Mouse (Mus musculus) layer of hippocampus, postnatal 36 days (tissue): ENCODE measurements at regions not wholly inside any gene's neighbourhood (a gene's known extent, or its start where the extent isn't known, plus 50 kb on each side); places are given as distances from the start of the nearest gene placed in this dataset.
A peak's percentile ranks its signal among the peaks of the same experiment; 100 is the strongest.

Experiments used
- DNase-seq, 2 experiments: peaks; one replicate each; pipeline ENCODE4 v3.0.0; 2022

DNA sequence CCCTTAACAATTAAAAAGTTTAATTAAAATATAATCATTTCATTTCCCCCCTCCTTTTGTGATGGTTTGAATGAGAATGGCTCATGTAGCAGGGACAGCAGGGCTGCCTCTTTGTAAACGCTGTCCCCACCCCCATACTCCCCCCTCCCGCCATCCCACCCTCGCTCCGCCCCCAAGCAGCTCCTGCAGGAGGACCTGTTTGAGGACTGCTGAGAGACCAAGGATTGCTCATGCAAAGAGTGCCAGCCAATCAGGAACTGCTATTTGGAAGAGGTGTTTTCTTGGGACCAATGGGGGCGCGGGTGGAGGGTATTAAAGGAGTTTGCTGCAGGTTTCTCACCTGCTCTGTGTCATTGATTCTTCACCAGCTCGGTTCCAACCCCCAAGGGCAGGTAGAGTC lies 154.6 kb downstream of the Dusp6 start:
- no peak for DNase-seq

GRCm38 (mm10) chr10:99418497-99418896 lies 155.5 kb downstream of the Dusp6 start:
- DNase-seq = no peak

- DNase-seq = no peak
These were observed 156.5 kb downstream of the Dusp6 start for GRCm38 (mm10) chr10:99419532-99419931.

DNA sequence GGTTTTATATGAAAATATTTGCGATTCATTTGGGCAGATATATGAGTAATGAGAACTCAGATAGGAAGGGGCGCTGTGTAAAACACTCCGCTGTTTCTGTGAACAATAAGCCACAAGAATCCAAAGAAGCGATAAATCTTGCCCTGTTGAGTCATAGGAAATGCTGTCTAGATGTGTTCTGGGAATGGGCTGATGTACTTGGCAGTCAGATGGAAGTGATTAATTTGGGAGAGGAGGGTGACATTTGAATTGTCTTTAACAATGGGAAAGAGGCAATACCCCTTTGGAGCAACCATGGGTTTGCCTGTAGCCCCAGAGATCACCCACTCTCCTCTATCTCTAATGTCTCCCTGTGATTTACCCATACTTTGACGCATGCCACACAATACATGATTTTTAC lies 160.4 kb downstream of the Dusp6 start:
- DNase-seq = no peak

DNA sequence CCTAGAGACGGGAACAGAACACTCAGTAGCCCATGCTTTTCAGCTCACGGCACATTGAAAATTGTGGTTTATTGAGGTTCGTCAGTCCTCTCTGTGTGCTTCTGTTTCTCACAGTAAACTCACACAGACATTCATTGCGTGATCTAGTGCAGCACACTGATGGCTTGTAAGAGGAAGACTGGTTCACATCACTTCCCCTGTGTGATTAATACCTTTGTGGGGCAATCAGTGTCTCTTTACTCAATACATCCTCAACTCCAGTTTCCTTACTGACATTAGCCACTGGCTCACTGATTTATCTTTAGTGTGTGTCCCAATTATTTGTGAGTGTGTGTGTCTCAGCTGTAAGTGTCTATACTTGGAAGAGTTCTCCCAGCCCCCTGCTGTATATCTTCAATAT lies 162.2 kb downstream of the Dusp6 start:
- no peak for DNase-seq

GRCm38 (mm10) chr10:99430175-99430574 lies 167.1 kb downstream of the Dusp6 start:
- DNase-seq = no peak

GRCm38 (mm10) chr10:99430669-99431561 lies 167.9 kb downstream of the Dusp6 start:
- no peak for DNase-seq

DNA sequence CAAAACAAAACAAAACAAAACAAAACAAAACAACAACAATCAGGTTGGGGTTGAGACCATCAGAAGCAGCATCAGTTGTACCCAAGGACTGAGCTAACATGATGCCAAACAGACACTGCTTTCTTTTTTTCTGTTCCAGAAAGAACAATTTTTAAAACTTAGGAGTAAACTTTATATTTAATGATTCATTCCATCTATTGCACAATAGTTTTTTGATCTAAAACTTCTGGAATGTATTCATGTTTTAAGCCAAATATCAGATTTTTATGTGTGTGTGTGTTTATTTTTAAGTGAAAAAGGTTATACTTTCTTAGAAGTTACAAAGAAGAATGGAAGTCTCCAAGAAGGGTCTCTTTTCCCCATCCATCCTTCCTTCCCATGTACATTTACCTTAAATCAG lies 174.0 kb downstream of the Dusp6 start:
- DNase-seq = no peak

DNA sequence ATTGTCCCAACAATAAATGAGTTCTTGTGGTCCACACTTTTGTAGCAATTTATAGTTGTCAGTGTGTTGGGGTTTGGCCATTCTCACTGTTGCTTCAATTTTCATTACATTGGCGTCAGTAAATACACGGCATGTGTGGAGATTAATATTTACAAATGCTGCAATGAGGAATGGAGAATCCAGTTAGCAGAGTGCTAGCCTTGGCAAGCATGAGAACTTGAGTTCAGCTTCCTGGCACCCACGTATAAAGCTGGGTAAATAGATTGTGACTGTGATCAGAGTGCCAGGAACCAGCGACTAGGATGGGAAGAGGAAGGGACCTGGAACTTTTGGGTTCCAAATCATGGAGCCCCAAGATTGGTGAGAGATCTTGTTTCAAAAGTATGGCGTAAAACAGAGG lies 177.1 kb downstream of the Dusp6 start:
- no peak for DNase-seq

DNA sequence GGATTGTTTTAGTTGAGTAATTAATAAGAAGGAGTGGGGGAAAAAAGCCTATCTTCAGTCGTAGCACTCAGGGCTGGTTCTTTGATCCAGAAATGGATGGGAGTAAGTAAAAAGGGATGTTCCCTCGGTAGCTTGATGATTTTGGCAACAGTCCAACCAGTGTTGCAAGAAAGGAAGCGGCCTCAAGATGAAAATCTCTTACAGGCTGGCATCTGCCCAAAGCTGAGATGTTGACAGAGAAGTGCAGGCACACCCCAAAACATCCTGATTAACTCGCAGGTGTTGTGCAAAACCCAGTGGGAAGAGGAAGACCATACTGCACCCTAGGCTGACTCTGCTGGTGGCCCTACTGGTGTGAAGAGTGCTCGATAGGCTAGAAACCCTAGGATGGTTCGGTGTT lies 178.0 kb downstream of the Dusp6 start:
- DNase-seq = peak in 1 of 2 experiments; percentile 21

GRCm38 (mm10) chr10:99441931-99442330 lies 178.9 kb downstream of the Dusp6 start:
- no peak for DNase-seq

GRCm38 (mm10) chr10:99443453-99444170 lies 180.6 kb downstream of the Dusp6 start:
- DNase-seq = no peak

- DNase-seq = no peak
These were observed 187.9 kb downstream of the Dusp6 start for GRCm38 (mm10) chr10:99450714-99451625.

GRCm38 (mm10) chr10:99451639-99452417 lies 188.8 kb downstream of the Dusp6 start:
- no peak for DNase-seq

DNA sequence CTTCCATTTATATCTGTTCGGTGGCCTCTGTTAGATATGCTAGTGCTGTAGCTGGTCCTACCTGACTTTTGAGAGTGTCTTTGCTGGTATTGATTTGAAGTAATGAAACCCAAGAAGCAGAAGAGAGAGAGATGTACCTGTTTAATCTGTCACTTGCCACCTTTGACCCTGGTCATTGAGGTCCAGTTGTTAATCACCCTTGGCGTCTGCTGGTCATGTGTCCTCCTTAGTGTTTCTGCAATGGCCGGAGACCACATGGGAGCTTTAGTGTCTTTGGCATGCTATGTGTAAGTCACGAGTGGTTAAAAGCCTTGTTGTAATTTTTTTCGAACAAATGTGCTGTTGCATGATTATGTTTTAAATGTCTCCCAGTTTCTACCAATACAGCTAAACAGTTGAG lies 193.1 kb downstream of the Dusp6 start:
- no peak for DNase-seq

- DNase-seq = no peak
These were observed 195.0 kb downstream of the Dusp6 start for GRCm38 (mm10) chr10:99458047-99458446.

- no peak for DNase-seq
These were observed 196.2 kb downstream of the Dusp6 start for GRCm38 (mm10) chr10:99459171-99459660.

DNA sequence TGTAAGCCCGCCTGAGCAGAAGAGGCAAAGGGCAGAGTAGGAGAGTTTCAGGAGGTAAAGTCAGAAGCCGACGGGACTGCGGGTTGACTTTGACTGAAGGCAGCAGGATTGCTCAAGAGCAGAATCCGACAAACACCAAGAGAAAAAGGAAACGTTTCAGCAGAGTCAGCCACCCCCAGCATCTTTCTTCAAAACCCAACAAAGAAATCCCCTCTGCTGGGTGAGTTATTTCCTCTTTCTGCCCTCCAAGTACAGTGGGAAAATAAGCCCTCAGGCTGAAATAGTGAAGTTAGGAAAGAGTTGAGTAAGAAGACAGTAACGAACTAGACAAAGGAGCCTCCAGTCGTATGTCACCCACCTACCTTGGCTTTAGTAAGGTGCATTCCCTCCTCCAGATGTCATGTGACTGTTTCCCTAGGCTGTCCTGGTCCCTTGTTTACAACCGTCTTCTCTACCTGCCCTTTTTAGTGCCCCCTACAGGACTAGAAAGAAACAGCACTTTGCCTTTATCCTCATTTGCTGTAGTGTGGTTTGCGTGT lies 196.9 kb downstream of the Dusp6 start:
- no peak for DNase-seq

DNA sequence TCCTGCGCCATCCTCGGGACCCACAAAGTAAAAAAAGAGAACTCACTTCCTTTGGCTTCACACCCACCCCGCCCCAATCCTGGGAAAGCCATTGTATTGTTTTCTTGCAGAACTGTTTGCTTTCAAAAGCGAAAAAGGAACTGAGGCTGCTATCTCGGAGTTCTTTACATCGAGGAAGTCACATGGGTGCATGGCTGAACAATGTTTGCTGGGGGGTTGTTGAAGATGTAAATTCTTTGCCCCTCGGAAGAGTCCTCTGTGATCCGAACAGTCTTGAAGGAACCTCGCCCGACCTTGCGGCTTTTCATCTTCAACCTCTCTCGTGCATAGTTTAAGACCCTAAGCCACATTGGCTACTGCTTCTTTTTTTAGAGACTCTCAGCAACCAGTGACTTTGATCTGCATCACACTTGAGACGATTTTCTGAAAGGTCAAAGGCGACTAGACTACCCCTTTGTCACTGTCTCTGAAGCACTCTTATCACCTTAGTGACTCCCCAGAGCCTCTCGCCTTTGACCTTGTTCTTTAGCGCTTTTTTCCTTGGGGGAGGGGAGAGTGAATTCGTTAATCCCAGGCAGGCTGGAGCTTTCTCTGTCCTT lies 197.9 kb downstream of the Dusp6 start:
- DNase-seq = no peak

GRCm38 (mm10) chr10:99461446-99461966 lies 198.5 kb downstream of the Dusp6 start:
- DNase-seq = no peak

DNA sequence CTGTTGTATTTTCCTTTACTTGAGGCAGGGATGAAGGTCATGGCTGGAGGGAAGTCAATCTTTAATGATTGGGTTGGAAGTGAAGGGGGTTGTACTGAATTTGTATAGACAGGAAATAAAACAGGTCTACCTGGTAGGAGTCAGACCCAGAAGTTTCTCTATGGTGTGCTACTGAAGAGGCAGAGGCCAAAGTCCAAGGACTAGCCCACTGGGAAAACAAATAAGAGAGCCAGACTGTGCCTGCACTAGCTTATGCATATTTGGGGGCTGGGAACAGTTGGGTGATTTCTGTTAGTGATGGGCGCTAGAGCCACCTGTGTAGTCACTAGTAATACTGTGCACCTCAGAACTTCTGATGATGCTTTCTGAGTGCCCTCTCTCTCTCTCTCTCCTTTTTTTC lies 203.7 kb downstream of the Dusp6 start:
- no peak for DNase-seq
